Mouse (Mus musculus): ENCODE measurements around the gene Perm1.

DNA sequence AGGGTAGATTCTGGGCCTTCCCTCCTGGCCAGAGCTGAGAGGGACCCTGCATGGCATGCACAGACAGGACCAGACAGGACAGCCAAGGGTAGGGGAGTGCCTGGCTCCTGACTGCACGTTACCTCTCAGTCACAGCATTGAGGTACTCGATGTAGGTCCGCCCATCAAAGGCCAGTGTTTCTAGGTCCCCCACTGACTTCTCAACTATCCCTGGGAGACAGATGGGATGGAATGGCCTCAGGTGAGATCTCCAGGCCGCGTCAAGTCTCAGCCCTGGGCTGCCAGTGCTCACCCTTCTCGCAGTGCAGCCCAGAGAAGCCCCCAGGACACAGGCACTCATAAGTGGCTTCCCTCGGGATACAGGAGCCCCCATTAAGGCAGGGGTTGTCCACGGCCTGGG is 47.1 kb upstream of the Perm1 start:
- no peak for TF ChIP-seq CTCF (IDR thresholded peaks at IDR 0.05; ENCODE audit: low read depth)
- TF ChIP-seq EP300 (IDR thresholded peaks at IDR 0.05; ENCODE audit: low read depth) = no peak
